ENCODE assay signal across 17 mouse cellular contexts in the genomic region with DNA sequence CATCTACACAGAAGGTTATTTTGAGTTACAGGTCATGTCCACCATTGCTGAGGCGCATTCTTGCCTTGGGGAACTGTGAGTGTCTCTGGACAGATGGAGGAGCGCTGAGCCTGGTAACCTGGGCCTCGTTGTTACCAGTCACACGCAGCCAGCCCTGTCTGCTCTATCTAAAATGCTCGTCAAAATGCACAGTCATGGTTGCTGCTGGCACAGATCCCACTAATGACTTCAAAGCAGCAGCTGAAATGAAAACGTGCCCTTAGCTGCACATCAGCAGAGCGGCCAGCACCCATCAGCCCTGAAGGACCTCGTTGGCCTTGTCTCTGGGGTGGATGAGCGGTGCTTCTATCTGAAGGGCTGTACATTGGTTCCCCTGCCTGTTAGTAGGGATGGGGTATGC.
A peak's percentile ranks its signal among the peaks of the same experiment; 100 is the strongest.
DNase-seq lines count a peak whose midpoint lies in the region; ATAC-seq lines count a peak whose summit lies in the region.
"Had no signal": no experiment of that assay in that cellular context is flagged by ENCODE, and none has a peak within 500 bp of the region (broad histone marks: within the 10 kb centered on the region; RNA-seq: fewer than 3 reads in every experiment).

No protein-coding gene starts in this region.

- H3K36me3 ChIP-seq in forebrain, embryonic 14.5 days (ENCODE audit: control insufficient read depth, insufficient read depth, low read length) = no peaks in the 10 kb centered on the region
- H3K36me3 ChIP-seq in forebrain, embryonic 13.5 days (ENCODE audit: poor library complexity, severe bottlenecking) = no peaks in the 10 kb centered on the region
- H3K36me3 ChIP-seq in kidney, embryonic 15.5 days = no peaks in the 10 kb centered on the region

- H3K4me3 ChIP-seq in forebrain, embryonic 14.5 days (ENCODE audit: low read depth, low read length) = no peak overlapping the region
- no peak overlapping the region for H3K4me3 ChIP-seq in forebrain, embryonic 13.5 days
- no peak overlapping the region for H3K4me3 ChIP-seq in kidney, embryonic 15.5 days (replicated peaks)
- H3K4me3 ChIP-seq: erythroblast, embryonic 14.5 days had no signal

- DNase-seq in forebrain, embryonic 14.5 days (ENCODE audit: low spot score) = peak; percentile 31
- peak; percentile 49 to 52 for DNase-seq in right cerebral cortex, adult 2 months (ENCODE audit: low spot score in 2 of 2)
- DNase-seq in right cerebral cortex, postnatal 4 days = no peak
- peak; percentile 70 for DNase-seq in brain, adult 2 months (ENCODE audit: low read depth, low spot score)
- peak; percentile 8 to 14 for DNase-seq in spleen, postnatal 14 days (ENCODE audit: low spot score in 2 of 2)
- no peak for DNase-seq in heart, adult 9 months (ENCODE audit: low spot score in 2 of 2)
- DNase-seq: embryo, embryonic 11 days; heart, adult 11 months; heart, postnatal 10 days; kidney, postnatal 14 days; thymus, postnatal 4 days had no signal

- H3K9ac ChIP-seq in forebrain, embryonic 14.5 days (ENCODE audit: low read length) = no peak overlapping the region
- H3K9ac ChIP-seq in forebrain, embryonic 13.5 days = no peak overlapping the region
- no peak overlapping the region for H3K9ac ChIP-seq in kidney, embryonic 15.5 days

- no peaks in the 10 kb centered on the region for H3K27me3 ChIP-seq in forebrain, embryonic 14.5 days (replicated peaks; ENCODE audit: control insufficient read depth, insufficient read depth, low read length)
- no peaks in the 10 kb centered on the region for H3K27me3 ChIP-seq in forebrain, embryonic 13.5 days
- H3K27me3 ChIP-seq in kidney, embryonic 15.5 days = no peaks in the 10 kb centered on the region

- H3K4me1 ChIP-seq in forebrain, embryonic 14.5 days (ENCODE audit: control insufficient read depth, insufficient read depth, low read length) = no peaks in the 10 kb centered on the region
- H3K4me1 ChIP-seq in forebrain, embryonic 13.5 days = no peaks in the 10 kb centered on the region
- no peaks in the 10 kb centered on the region for H3K4me1 ChIP-seq in kidney, embryonic 15.5 days

- no peak overlapping the region for H3K4me2 ChIP-seq in forebrain, embryonic 14.5 days (ENCODE audit: low read length)
- H3K4me2 ChIP-seq in forebrain, embryonic 13.5 days = no peak overlapping the region
- H3K4me2 ChIP-seq in kidney, embryonic 15.5 days = no peak overlapping the region
- H3K4me2 ChIP-seq: liver, embryonic 11.5 days had no signal

- no peak for ATAC-seq in forebrain, embryonic 14.5 days
- no peak for ATAC-seq in forebrain, embryonic 13.5 days
- no peak for ATAC-seq in kidney, embryonic 15.5 days (replicated peaks; ENCODE audit: low FRiP score)
- ATAC-seq: inflammation-experienced regulatory T-cells, adult 6 months; lung, postnatal 0 days had no signal

- H3K27ac ChIP-seq in forebrain, embryonic 14.5 days (ENCODE audit: low read depth, low read length) = no peak overlapping the region
- no peak overlapping the region for H3K27ac ChIP-seq in forebrain, embryonic 13.5 days
- H3K27ac ChIP-seq in kidney, embryonic 15.5 days = no peak overlapping the region

- WGBS in forebrain, embryonic 14.5 days = 66% methylated on average over 9 of the region's 9 CpGs
- 69% methylated on average over 9 of the region's 9 CpGs for WGBS in forebrain, embryonic 13.5 days
- 72% methylated on average over 9 of the region's 9 CpGs for WGBS in kidney, embryonic 15.5 days

- H3K9me3 ChIP-seq in forebrain, embryonic 14.5 days (replicated peaks; ENCODE audit: control insufficient read depth, low read length) = no peaks in the 10 kb centered on the region
- no peaks in the 10 kb centered on the region for H3K9me3 ChIP-seq in forebrain, embryonic 13.5 days (replicated peaks)
- no peaks in the 10 kb centered on the region for H3K9me3 ChIP-seq in kidney, embryonic 15.5 days (replicated peaks)

Comparison
In these comparisons a context has a peak if more than half of its experiments do, and no peak if none do; other contexts are left out.
1. DNase-seq: peak in forebrain, embryonic 14.5 days (single experiment), right cerebral cortex, adult 2 months (2 of 2), brain, adult 2 months (single experiment) and spleen, postnatal 14 days (2 of 2); none in right cerebral cortex, postnatal 4 days (single experiment) and heart, adult 9 months (0 of 2).